Mouse (Mus musculus): ENCODE data around the gene Krtap2-4.

The Krtap2-4 gene

GRCm38 (mm10) chr11:99583245-99583704 is 31.4 kb downstream of the Krtap2-4 start, which contains the start of gene Krtap1-4:
Krtap1-4 (minus strand) TSS chr11:99583654.
- no peak for DNase-seq (ENCODE audit: low spot score in 2 of 2)

DNA sequence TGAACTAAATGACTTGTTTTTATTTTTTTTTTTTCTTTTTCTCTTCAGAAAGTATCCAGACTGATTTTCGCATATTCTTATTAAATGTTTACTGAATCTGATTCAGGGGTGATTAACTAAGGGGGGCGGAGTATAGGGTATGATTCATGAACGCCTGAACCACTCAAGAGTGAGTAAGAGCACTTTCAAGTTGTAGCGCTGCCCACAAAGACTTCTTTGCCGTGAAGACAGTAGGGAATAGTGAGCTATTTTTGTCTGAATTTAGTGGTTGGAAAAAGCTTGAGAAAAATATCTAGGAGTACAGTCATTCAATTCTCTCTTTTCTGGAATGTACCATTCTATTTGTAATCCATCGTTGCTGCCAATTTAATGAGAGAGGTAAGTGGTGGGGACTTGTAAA is 33.1 kb downstream of the Krtap2-4 start:
- no peak for DNase-seq (ENCODE audit: low spot score in 2 of 2)

- no peak for DNase-seq (ENCODE audit: low spot score in 2 of 2)
Observed at GRCm38 (mm10) chr11:99581051-99581450, 33.6 kb downstream of the Krtap2-4 start.

DNA sequence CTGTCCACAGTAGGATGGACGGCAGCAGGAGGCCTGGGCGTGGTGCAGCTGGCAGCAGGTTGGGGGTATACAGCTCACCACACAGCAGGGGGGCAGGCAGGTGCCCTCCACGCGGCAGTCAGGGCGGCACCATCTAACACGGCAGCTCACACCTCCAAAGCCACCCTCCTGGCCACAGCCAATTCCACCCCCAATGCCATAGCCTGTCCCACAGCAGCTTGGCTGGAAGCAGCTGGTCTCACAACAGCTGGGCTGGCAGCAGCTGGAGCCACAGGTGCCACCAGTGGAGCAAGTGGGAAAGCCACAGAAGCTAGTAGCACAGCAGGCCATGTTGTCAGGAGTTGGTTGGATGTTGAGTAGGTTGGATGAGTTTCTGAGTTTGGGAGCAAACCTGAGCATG is 34.0 kb downstream of the Krtap2-4 start, which contains the start of gene Krtap1-5:
Krtap1-5 (minus strand) TSS at position 381 of the 400 bp plus-strand sequence.
- no peak for DNase-seq (ENCODE audit: low spot score in 2 of 2)

DNA sequence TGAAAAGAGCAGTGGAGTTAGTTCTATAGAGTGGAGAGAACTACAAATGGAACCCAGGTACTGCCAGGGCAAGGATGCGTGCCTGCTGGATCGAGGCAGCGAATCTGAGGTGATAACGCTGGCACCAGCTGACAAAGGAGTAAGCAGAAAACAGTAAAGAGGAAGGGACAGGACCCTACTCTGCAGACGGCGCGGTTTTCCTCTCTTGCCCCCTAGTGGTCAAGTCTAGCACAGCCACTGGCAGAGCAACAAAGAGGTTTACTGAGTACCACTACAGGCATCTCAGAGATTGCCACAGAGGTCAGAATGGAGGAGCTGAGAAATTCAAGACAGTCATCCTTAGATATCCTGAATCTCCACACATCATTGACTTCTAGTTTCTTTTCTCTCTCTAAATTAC is 40.5 kb downstream of the Krtap2-4 start:
- peak; percentile 18 to 63 for DNase-seq (ENCODE audit: low spot score in 2 of 2)

DNA sequence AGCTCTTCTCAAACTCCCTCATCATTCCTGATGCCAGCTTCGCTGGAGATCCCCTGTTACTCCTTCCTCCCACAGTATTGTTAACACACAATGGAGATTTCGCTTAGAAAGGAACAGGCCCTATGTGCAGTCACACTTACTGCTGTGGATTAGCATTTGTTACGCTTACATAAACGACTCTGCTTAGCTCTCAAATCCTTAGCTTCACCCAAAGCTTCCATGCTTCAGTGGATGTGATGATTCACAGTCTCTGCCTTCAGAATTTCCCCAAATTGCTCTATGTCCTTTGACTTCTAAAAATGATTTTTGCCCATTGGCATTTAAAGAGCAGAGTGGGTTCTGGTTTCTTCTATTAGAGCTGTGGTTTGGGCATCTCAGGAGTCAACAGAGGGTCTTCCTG is 41.5 kb downstream of the Krtap2-4 start:
- DNase-seq (ENCODE audit: low spot score in 2 of 2), result no peak

DNA sequence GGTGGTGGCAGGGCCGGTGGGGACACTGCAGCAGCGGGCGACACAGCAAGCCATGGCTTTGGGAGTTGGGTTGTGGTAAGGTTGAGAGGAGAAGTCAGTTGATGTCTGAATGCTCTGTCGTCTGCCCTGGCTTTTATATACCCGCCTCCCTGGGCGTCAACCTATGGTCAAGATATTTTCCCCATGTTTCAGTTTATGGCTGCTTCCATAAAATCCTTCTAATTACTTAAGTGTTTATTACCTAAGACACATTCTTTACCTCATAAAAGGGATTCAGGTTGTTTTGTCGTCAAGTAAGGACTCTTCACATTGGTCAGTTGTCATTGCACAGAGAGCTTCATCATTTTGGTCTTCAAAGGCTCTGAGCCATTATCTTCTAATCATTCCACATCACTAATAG is 48.1 kb downstream of the Krtap2-4 start, which contains the start of gene Krtap3-1:
Krtap3-1 (minus strand) TSS at position 101 of the 400 bp plus-strand sequence.
- DNase-seq (ENCODE audit: low spot score in 2 of 2), result no peak
